Mouse (Mus musculus): Measurements from ENCODE around the gene Dpm2.

DNA sequence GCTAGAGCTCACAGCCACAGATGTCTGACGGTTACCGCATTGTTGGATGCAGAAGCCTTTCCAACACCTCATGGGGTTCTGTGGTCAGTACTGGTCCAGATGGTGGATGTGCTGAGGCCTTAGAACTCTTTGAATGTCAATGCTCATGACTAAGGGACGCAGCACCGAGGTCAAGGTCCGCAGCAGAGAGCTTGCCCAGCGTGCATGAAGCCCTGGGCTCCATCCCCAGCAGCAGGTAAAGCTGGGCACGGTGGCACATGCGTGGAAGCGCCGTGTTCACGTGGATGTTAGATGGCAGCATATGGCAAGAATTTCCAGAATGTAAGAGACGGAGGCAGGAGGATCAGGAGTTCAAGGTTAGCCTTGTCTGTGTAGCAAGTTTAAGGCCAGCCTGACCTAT is 44.8 kb upstream of the Dpm2 start:
- TF ChIP-seq GATA1 (IDR thresholded peaks at IDR 0.05; ENCODE audit: low read length) (no peak), TAL1 (IDR thresholded peaks at IDR 0.05; ENCODE audit: low read length) (no peak)
